Comparison of ENCODE assay signal across 8 mouse cellular contexts in the genomic region with DNA sequence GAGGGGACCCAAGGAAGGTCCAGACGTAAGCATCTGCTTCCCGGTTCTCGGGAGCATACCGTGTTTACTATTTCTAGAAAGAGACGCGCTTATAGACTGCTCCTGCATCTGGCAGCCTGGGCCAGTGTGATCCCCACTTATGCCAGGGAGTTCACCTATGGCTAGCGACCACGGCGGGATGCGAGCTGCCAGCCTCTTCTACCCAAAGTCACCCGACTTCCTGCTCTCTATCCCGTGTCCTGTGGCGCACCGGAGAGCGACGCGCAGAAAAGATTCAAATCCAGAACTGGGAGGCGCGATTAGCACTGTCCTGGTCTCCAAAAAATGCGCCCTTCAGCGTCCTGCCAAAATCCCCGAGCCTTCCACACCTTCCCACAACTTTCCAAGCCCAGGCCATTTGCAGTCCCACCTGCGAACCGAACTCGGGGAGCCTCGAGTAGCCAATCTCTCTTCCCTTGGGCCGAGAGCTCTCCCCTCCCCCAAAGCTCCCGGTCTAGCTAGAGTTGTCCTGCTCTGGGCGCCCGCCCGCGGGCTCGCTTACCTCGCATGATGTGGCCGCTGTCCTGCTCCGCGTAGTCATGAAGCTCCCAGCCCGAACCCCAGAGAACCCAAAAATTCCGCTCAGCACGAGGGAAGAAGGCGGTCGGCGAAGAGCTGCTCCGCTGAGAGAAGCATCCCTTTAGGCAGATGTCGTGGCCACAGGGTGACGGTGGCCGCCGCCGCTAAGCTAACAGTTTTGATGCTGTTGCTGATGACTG. TPM values are rescaled to one million over a fixed set of nuclear protein-coding genes. Genes with fewer than 3 reads are reported as not detected.
DNase-seq lines count a peak whose midpoint lies in the region; ATAC-seq lines count a peak whose summit lies in the region.

No protein-coding gene starts in this region.

- H3K4me1 ChIP-seq in forebrain, embryonic 10.5 days, result peaks cover 26% of the 10 kb centered on the region
- peaks cover 8% of the 10 kb centered on the region; the same call in 1 of the 2 replicates for H3K4me1 ChIP-seq in lung, embryonic 16.5 days (replicated peaks; ENCODE audit: control insufficient read depth, insufficient read depth, low read length)

- intact Hi-C loops in heart, postnatal 14 days (cut with DNase I), result no loop called here

- H3K36me3 ChIP-seq in forebrain, embryonic 10.5 days (replicated peaks), result no peaks in the 10 kb centered on the region
- no peaks in the 10 kb centered on the region for H3K36me3 ChIP-seq in lung, embryonic 16.5 days (ENCODE audit: control insufficient read depth, insufficient read depth, low read length)

- peak overlapping the region; percentile 78 for H3K27ac ChIP-seq in forebrain, embryonic 10.5 days
- H3K27ac ChIP-seq in lung, embryonic 16.5 days (ENCODE audit: low read length), result no peak overlapping the region

- peak; percentile 43 for ATAC-seq in lung, embryonic 16.5 days (ENCODE audit: low read depth)

- under 1% methylated on average over 49 of the region's 49 CpGs for WGBS in forebrain, embryonic 10.5 days
- under 1% methylated on average over 49 of the region's 49 CpGs for WGBS in lung, embryonic 16.5 days

- DNase-seq in A20 (ENCODE audit: low read depth, low spot score), result peak; percentile 11
- DNase-seq in adrenal gland, postnatal 10 days, result peak; percentile 45
- peak; percentile 64 for DNase-seq in forebrain, embryonic 10.5 days (ENCODE audit: extremely low spot score, low spot score)
- peak; percentile 21 to 39 for DNase-seq in heart, postnatal 14 days
- peak; percentile 47 for DNase-seq in layer of hippocampus, postnatal 14 days (ENCODE audit: low spot score in 2 of 2)
- DNase-seq in right cerebral cortex, postnatal 10 days (ENCODE audit: low spot score in 2 of 2), result peak; percentile 58 to 63
- DNase-seq in spleen, adult 12 weeks (ENCODE audit: low spot score), result no peak

- H3K4me3 ChIP-seq in forebrain, embryonic 10.5 days, result peak overlapping the region; percentile 64
- H3K4me3 ChIP-seq in lung, embryonic 16.5 days (ENCODE audit: low read length), result peak overlapping the region; percentile 48

- peak overlapping the region; percentile 50 for H3K9ac ChIP-seq in lung, embryonic 16.5 days (ENCODE audit: low read length)

- no peaks in the 10 kb centered on the region for H3K9me3 ChIP-seq in forebrain, embryonic 10.5 days
- H3K9me3 ChIP-seq in lung, embryonic 16.5 days (ENCODE audit: control insufficient read depth, low read length), result no peaks in the 10 kb centered on the region

- peak overlapping the region; percentile 85 for H3K4me2 ChIP-seq in lung, embryonic 16.5 days (ENCODE audit: low read depth, low read length)

- peaks cover 48% of the 10 kb centered on the region for H3K27me3 ChIP-seq in forebrain, embryonic 10.5 days (ENCODE audit: poor library complexity, severe bottlenecking)
- peaks cover 21% of the 10 kb centered on the region for H3K27me3 ChIP-seq in lung, embryonic 16.5 days (ENCODE audit: control insufficient read depth, insufficient read depth, low read depth, low read length)

RNA-seq across cellular contexts. Expression of a gene that starts 0.8 kb away (rescaled TPM):
- total RNA-seq in adrenal gland, postnatal 10 days (2021), result under 1 TPM; 0.54 to 0.85 TPM
- polyA plus RNA-seq in forebrain, embryonic 10.5 days (2016; fragmentation: Nextera tagmentation; extraction: Ambion mirVana), result 1.7 and 1.9 TPM in 2 replicates
- under 1 TPM; 0.22 to 0.31 TPM for total RNA-seq in heart, postnatal 14 days (2021)
- 10 to 100 TPM; 16.4 to 17.2 TPM for total RNA-seq in layer of hippocampus, postnatal 14 days (2021)
- 1.0 and 1.6 TPM in 2 replicates for polyA plus RNA-seq in lung, embryonic 16.5 days (2015; fragmentation: Nextera tagmentation; extraction: Ambion mirVana)

Comparison
In these comparisons a context has a peak if more than half of its experiments do, and no peak if none do; other contexts are left out.
1. RNA of a gene that starts 0.8 kb away (total RNA-seq): 16.4 to 17.2 TPM in layer of hippocampus, postnatal 14 days; 0.54 to 0.85 TPM in adrenal gland, postnatal 10 days and 0.22 to 0.31 TPM in heart, postnatal 14 days; every median in the first group is over 4 times any median in the second.